ENCODE assay signal across 8 mouse cellular contexts in genomic region chr5:148965691-148966333, GRCm38 (mm10). TPM values are rescaled to one million over a fixed set of nuclear protein-coding genes. Genes with fewer than 3 reads are reported as not detected.
DNase-seq lines count a peak whose midpoint lies in the region; ATAC-seq and TF ChIP-seq lines count a peak whose summit lies in the region.

No protein-coding gene starts in this region.

- intact Hi-C loops in heart, postnatal 14 days (cut with DNase I): no loop called here

- peak; percentile 69 for ATAC-seq in forebrain, embryonic 16.5 days
- peak; percentile 84 for ATAC-seq in lung, embryonic 14.5 days (ENCODE audit: insufficient read depth)

- no peak for TF ChIP-seq CTCF in lung, embryonic 14.5 days (IDR thresholded peaks at IDR 0.05; ENCODE audit: low read depth)

- H3K4me2 ChIP-seq in forebrain, embryonic 16.5 days (ENCODE audit: low read length): peak overlapping the region; percentile 29
- peak overlapping the region; percentile 29 for H3K4me2 ChIP-seq in lung, embryonic 14.5 days

- H3K4me3 ChIP-seq in forebrain, embryonic 16.5 days (replicated peaks; ENCODE audit: low read length): no peak overlapping the region
- no peak overlapping the region for H3K4me3 ChIP-seq in lung, embryonic 14.5 days (ENCODE audit: low read depth, low read length)

- DNase-seq in cerebellum, adult 8-10 months: peak; percentile 22
- no peak for DNase-seq in cerebellum, adult 9-10 months
- DNase-seq in adrenal gland, postnatal 25 days: peak; percentile 68
- DNase-seq in heart, postnatal 14 days: peak; percentile 56 to 67
- peak; percentile 64 to 76 for DNase-seq in layer of hippocampus, postnatal 14 days (ENCODE audit: low spot score in 2 of 2)
- DNase-seq in lung, embryonic 14.5 days: peak; percentile 85
- peak; percentile 80 to 81 for DNase-seq in right cerebral cortex, adult 2 months (ENCODE audit: low spot score in 2 of 2)

- no peaks in the 10 kb centered on the region for H3K9me3 ChIP-seq in forebrain, embryonic 16.5 days (ENCODE audit: control insufficient read depth, low read length)
- no peaks in the 10 kb centered on the region for H3K9me3 ChIP-seq in lung, embryonic 14.5 days (ENCODE audit: low read depth, low read length)

- 27% methylated on average over 13 of the region's 13 CpGs for WGBS in forebrain, embryonic 16.5 days
- 7% methylated on average over 13 of the region's 13 CpGs for WGBS in lung, embryonic 14.5 days

- peak overlapping the region; percentile 82 for H3K27ac ChIP-seq in forebrain, embryonic 16.5 days (ENCODE audit: low read length)
- peak overlapping the region; percentile 87 for H3K27ac ChIP-seq in lung, embryonic 14.5 days (ENCODE audit: low read depth)

- 0 out of 2 replicates have a peak overlapping the region, but pooled peaks have one; percentile 18 for H3K9ac ChIP-seq in forebrain, embryonic 16.5 days (replicated peaks; ENCODE audit: low read depth, low read length)
- no peak overlapping the region for H3K9ac ChIP-seq in lung, embryonic 14.5 days

- H3K27me3 ChIP-seq in forebrain, embryonic 16.5 days (replicated peaks; ENCODE audit: control insufficient read depth, insufficient read depth, low read length): no peaks in the 10 kb centered on the region
- no peaks in the 10 kb centered on the region for H3K27me3 ChIP-seq in lung, embryonic 14.5 days (ENCODE audit: insufficient read depth, low read length)

- H3K4me1 ChIP-seq in forebrain, embryonic 16.5 days (replicated peaks; ENCODE audit: control insufficient read depth, insufficient read depth, low read length): peaks cover 19% of the 10 kb centered on the region
- H3K4me1 ChIP-seq in lung, embryonic 14.5 days (ENCODE audit: insufficient read depth): peaks cover 33% of the 10 kb centered on the region

- H3K36me3 ChIP-seq in forebrain, embryonic 16.5 days (ENCODE audit: control insufficient read depth, insufficient read depth): no peaks in the 10 kb centered on the region
- no peaks in the 10 kb centered on the region for H3K36me3 ChIP-seq in lung, embryonic 14.5 days (ENCODE audit: insufficient read depth)

RNA-seq across cellular contexts. Expression of gene Gm42791, which starts 29.1 kb away (rescaled TPM):
- 6.7 and 7.4 TPM in 2 replicates for total RNA-seq in adrenal gland, postnatal 25 days (2021)
- polyA plus RNA-seq in forebrain, embryonic 16.5 days (2015; fragmentation: Nextera tagmentation; extraction: Ambion mirVana): 4.4 and 5.8 TPM in 2 replicates
- 1 to 10 TPM; 3.3 to 6.1 TPM for total RNA-seq in heart, postnatal 14 days (2021)
- total RNA-seq in layer of hippocampus, postnatal 14 days (2021): 10 to 100 TPM; 15.2 to 18.0 TPM
- 0.58 and 1.2 TPM in 2 replicates for polyA plus RNA-seq in lung, embryonic 14.5 days (2014; fragmentation: Nextera tagmentation; extraction: Ambion mirVana)

RNA-seq across cellular contexts. Expression of gene Katnal1, which starts 36.7 kb away (rescaled TPM):
- total RNA-seq in adrenal gland, postnatal 25 days (2021): 7.4 and 8.1 TPM in 2 replicates
- polyA plus RNA-seq in forebrain, embryonic 16.5 days (2015; fragmentation: Nextera tagmentation; extraction: Ambion mirVana): 39.6 and 44.3 TPM in 2 replicates
- 1 to 10 TPM; 5.4 to 7.9 TPM for total RNA-seq in heart, postnatal 14 days (2021)
- total RNA-seq in layer of hippocampus, postnatal 14 days (2021): 10 to 100 TPM; 51.0 to 52.2 TPM
- polyA plus RNA-seq in lung, embryonic 14.5 days (2014; fragmentation: Nextera tagmentation; extraction: Ambion mirVana): 13.8 and 14.2 TPM in 2 replicates
